Mouse (Mus musculus) intestine, embryonic 16.5 days (tissue): ENCODE results near the gene Csf2. TPM values are rescaled to one million over a fixed set of nuclear protein-coding genes. Genes with fewer than 3 reads are reported as not detected.

Experiments
- ATAC-seq: fragments of 200-750 bp; cut with Nextera tagmentation; 2 replicates; pipeline ENCODE4 v1.8.0; 2017; ENCODE audit warnings: moderate TSS enrichment, moderate library complexity
- H3K27ac ChIP-seq: fragments of 300-500 bp; sonication (generic); 2 replicates; pipeline ENCODE4 v1.5.1; 2014; ENCODE audit warnings: mild to moderate bottlenecking, low read length
- H3K27me3 ChIP-seq: fragments of 300-500 bp; sonication (generic); replicated peaks from 2 replicates; pipeline ENCODE4 v1.6.1; 2014; ENCODE audit warnings: low read length, control low read depth, mixed read lengths; ENCODE audit not compliant: control insufficient read depth, insufficient read depth
- H3K36me3 ChIP-seq: fragments of 300-500 bp; sonication (generic); 2 replicates; pipeline ENCODE4 v1.6.1; 2014; ENCODE audit warnings: low read length, control low read depth; ENCODE audit not compliant: control insufficient read depth, insufficient read depth
- H3K4me1 ChIP-seq: fragments of 300-500 bp; sonication (generic); 2 replicates; pipeline ENCODE4 v1.6.1; 2014; ENCODE audit warnings: low read length, control low read depth, mixed read lengths; ENCODE audit not compliant: control insufficient read depth, insufficient read depth
- H3K4me2 ChIP-seq: fragments of 300-500 bp; sonication (generic); 2 replicates; pipeline ENCODE4 v1.6.1; 2014; ENCODE audit warnings: low read depth, low read length, control low read depth
- H3K4me3 ChIP-seq: fragments of 300-500 bp; sonication (generic); 2 replicates; pipeline ENCODE4 v1.5.1; 2014; ENCODE audit warnings: mild to moderate bottlenecking, low read length
- H3K9ac ChIP-seq: fragments of 300-500 bp; sonication (generic); 2 replicates; pipeline ENCODE4 v1.6.1; 2014; ENCODE audit warnings: low read depth, low read length
- H3K9me3 ChIP-seq: fragments of 300-500 bp; sonication (generic); 2 replicates; pipeline ENCODE4 v1.6.1; 2016; ENCODE audit warnings: low read length, control low read depth; ENCODE audit not compliant: control insufficient read depth
- WGBS: fragments of 180-500 bp; shearing (Covaris S2); extraction: QIAGEN DNeasy Blood & Tissue Kit; methylation state at CpG from one replicate; pipeline ENCODE4 v1.1.7; 2014; 5-methylcytosine and 5-hydroxymethylcytosine counted together
- polyA plus RNA-seq: library from polyadenylated mRNA; unstranded; fragments of >200 nt; fragmentation: Nextera tagmentation; extraction: Ambion mirVana; gene quantifications from 2 replicates; pipeline ENCODE4 v1.2.1, GENCODE M21; 2015

Gene Csf2
- polyA plus RNA-seq, 1 experiment from 2014 or later, result 0.73 TPM

GRCm38 (mm10) chr11:54269191-54269896, 19.9 kb upstream of the Csf2 start:
- no peak overlapping the region for H3K4me2 ChIP-seq
- no peaks in the 10 kb centered on the region for H3K27me3 ChIP-seq
- H3K4me1 ChIP-seq, result no peaks in the 10 kb centered on the region
- H3K4me3 ChIP-seq, result no peak overlapping the region
- no peak overlapping the region for H3K9ac ChIP-seq
- H3K27ac ChIP-seq, result no peak overlapping the region
- H3K36me3 ChIP-seq, result no peaks in the 10 kb centered on the region
- no peak for ATAC-seq
- 78% methylated on average over 3 of the region's 3 CpGs for whole genome bisulfite sequencing
- no peaks in the 10 kb centered on the region for H3K9me3 ChIP-seq

GRCm38 (mm10) chr11:54267177-54267576, 17.7 kb upstream of the Csf2 start, which contains the start of gene Il3:
Il3 (minus strand) TSS chr11:54267277.
- H3K4me1 ChIP-seq, result no peaks in the 10 kb centered on the region
- H3K4me3 ChIP-seq, result no peak within 1 kb of the TSS
- H3K27me3 ChIP-seq, result no peaks in the 10 kb centered on the region
- no peak within 1 kb of the TSS for H3K9ac ChIP-seq
- H3K9me3 ChIP-seq, result no peaks in the 10 kb centered on the region
- ATAC-seq, result no peak
- no peaks in the 10 kb centered on the region for H3K36me3 ChIP-seq
- 83% methylated on average over 6 of the region's 6 CpGs for WGBS
- no peak within 1 kb of the TSS for H3K4me2 ChIP-seq
- no peak within 1 kb of the TSS for H3K27ac ChIP-seq

- H3K27me3 ChIP-seq, result no peaks in the 10 kb centered on the region
- no peak overlapping the region for H3K27ac ChIP-seq
- H3K4me3 ChIP-seq, result no peak overlapping the region
- no peaks in the 10 kb centered on the region for H3K9me3 ChIP-seq
- 53% methylated on average over 2 of the region's 2 CpGs for WGBS
- no peaks in the 10 kb centered on the region for H3K4me1 ChIP-seq
- H3K4me2 ChIP-seq, result no peak overlapping the region
- H3K36me3 ChIP-seq, result no peaks in the 10 kb centered on the region
- H3K9ac ChIP-seq, result no peak overlapping the region
- ATAC-seq, result no peak
Measured at GRCm38 (mm10) chr11:54264542-54264941, 15.1 kb upstream of the Csf2 start.

- no peaks in the 10 kb centered on the region for H3K9me3 ChIP-seq
- no peaks in the 10 kb centered on the region for H3K27me3 ChIP-seq
- H3K4me1 ChIP-seq, result no peaks in the 10 kb centered on the region
- H3K4me3 ChIP-seq, result no peak overlapping the region
- H3K9ac ChIP-seq, result no peak overlapping the region
- WGBS, result 6% methylated on average over 1 of the region's 1 CpGs
- no peak overlapping the region for H3K4me2 ChIP-seq
- ATAC-seq, result no peak
- no peaks in the 10 kb centered on the region for H3K36me3 ChIP-seq
- no peak overlapping the region for H3K27ac ChIP-seq
Measured at GRCm38 (mm10) chr11:54263405-54264031, 14.1 kb upstream of the Csf2 start.

- Histone ChIP-seq H3K9ac (no peak overlapping the region), H3K36me3 (no peaks in the 10 kb centered on the region), H3K4me1 (no peaks in the 10 kb centered on the region), H3K27me3 (no peaks in the 10 kb centered on the region), H3K4me3 (no peak overlapping the region), H3K9me3 (no peaks in the 10 kb centered on the region), H3K27ac (no peak overlapping the region), H3K4me2 (no peak overlapping the region)
- 68% methylated on average over 3 of the region's 3 CpGs for WGBS
- ATAC-seq, result peak; percentile 67; the same call in 1 of the 2 replicates
Measured at GRCm38 (mm10) chr11:54256624-54257376, 7.3 kb upstream of the Csf2 start.

- Histone ChIP-seq H3K4me2 (no peak overlapping the region), H3K9ac (no peak overlapping the region), H3K27ac (no peak overlapping the region), H3K4me3 (no peak overlapping the region), H3K27me3 (no peaks in the 10 kb centered on the region), H3K9me3 (no peaks in the 10 kb centered on the region), H3K36me3 (no peaks in the 10 kb centered on the region), H3K4me1 (peaks cover 6% of the 10 kb centered on the region)
- 35% methylated on average over 4 of the region's 4 CpGs for WGBS
- ATAC-seq, result no peak
Measured at GRCm38 (mm10) chr11:54254114-54254513, 4.6 kb upstream of the Csf2 start.

- no peaks in the 10 kb centered on the region for H3K9me3 ChIP-seq
- H3K27me3 ChIP-seq, result no peaks in the 10 kb centered on the region
- WGBS, result 88% methylated on average over 11 of the region's 11 CpGs
- no peaks in the 10 kb centered on the region for H3K36me3 ChIP-seq
- peaks cover 6% of the 10 kb centered on the region for H3K4me1 ChIP-seq
- H3K4me2 ChIP-seq, result no peak overlapping the region
- H3K9ac ChIP-seq, result no peak overlapping the region
- H3K27ac ChIP-seq, result no peak overlapping the region
- H3K4me3 ChIP-seq, result no peak overlapping the region
- ATAC-seq, result no peak
Measured at GRCm38 (mm10) chr11:54250575-54250974, 1.1 kb upstream of the Csf2 start.

GRCm38 (mm10) chr11:54249748-54250147, 281 bp upstream of the Csf2 start:
- Histone ChIP-seq H3K4me3 (no peak overlapping the region), H3K36me3 (no peaks in the 10 kb centered on the region), H3K27ac (no peak overlapping the region), H3K4me2 (no peak overlapping the region), H3K27me3 (no peaks in the 10 kb centered on the region), H3K9ac (no peak overlapping the region), H3K4me1 (peaks cover 6% of the 10 kb centered on the region), H3K9me3 (no peaks in the 10 kb centered on the region)
- WGBS, result 75% methylated on average over 3 of the region's 3 CpGs
- ATAC-seq, result no peak

GRCm38 (mm10) chr11:54247251-54247950, 2.1 kb downstream of the Csf2 start:
- no peak overlapping the region for H3K4me3 ChIP-seq
- no peaks in the 10 kb centered on the region for H3K36me3 ChIP-seq
- H3K9ac ChIP-seq, result no peak overlapping the region
- H3K9me3 ChIP-seq, result no peaks in the 10 kb centered on the region
- 67% methylated on average over 10 of the region's 10 CpGs for WGBS
- no peak for ATAC-seq
- no peak overlapping the region for H3K4me2 ChIP-seq
- H3K27me3 ChIP-seq, result no peaks in the 10 kb centered on the region
- no peak overlapping the region for H3K27ac ChIP-seq
- peaks cover 6% of the 10 kb centered on the region for H3K4me1 ChIP-seq
